In the genomic region with DNA sequence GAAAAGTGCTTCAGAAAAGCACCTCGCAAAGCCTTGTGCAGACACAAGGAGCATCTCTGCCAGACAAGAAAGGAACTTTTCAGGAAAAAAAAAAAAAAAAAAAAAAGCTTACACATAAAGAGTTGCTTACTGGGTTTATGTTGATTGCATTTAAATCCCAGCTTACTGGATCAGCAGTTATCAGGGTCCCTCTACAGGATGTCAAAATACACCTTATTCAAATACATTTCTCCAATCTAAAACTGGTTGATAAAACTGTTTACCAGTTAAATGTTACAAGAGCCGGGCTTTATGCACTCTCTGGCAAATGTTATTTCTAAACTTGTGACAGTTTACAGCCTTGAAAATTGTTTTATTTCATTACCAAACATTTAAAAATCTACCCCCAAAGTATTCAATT, we compare ENCODE assay signal across 9 mouse cellular contexts.
A peak's percentile ranks its signal among the peaks of the same experiment; 100 is the strongest.
DNase-seq lines count a peak whose midpoint lies in the region; ATAC-seq lines count a peak whose summit lies in the region.
"Had no signal": no experiment of that assay in that cellular context is flagged by ENCODE, and none has a peak within 500 bp of the region (broad histone marks: within the 10 kb centered on the region; RNA-seq: fewer than 3 reads in every experiment).

No protein-coding gene starts in this region.

- no peaks in the 10 kb centered on the region for H3K36me3 ChIP-seq in heart, embryonic 13.5 days
- H3K36me3 ChIP-seq in midbrain, embryonic 10.5 days, result no peaks in the 10 kb centered on the region
- no peaks in the 10 kb centered on the region for H3K36me3 ChIP-seq in midbrain, embryonic 16.5 days (ENCODE audit: control insufficient read depth, insufficient read depth, low read length)
- no peaks in the 10 kb centered on the region for H3K36me3 ChIP-seq in limb, embryonic 13.5 days
- H3K36me3 ChIP-seq in stomach, embryonic 16.5 days (ENCODE audit: control insufficient read depth, insufficient read depth, low read length), result no peaks in the 10 kb centered on the region

- peak overlapping the region; percentile 78 for H3K4me2 ChIP-seq in heart, embryonic 13.5 days
- no peak overlapping the region; the same call in 1 of the 2 replicates for H3K4me2 ChIP-seq in midbrain, embryonic 16.5 days (ENCODE audit: low read length)
- H3K4me2 ChIP-seq in limb, embryonic 13.5 days (replicated peaks), result peak overlapping the region; percentile 80
- peak overlapping the region; percentile 78 for H3K4me2 ChIP-seq in stomach, embryonic 16.5 days (ENCODE audit: low read depth, low read length)

- WGBS in heart, embryonic 13.5 days, result 44% methylated on average over 2 of the region's 2 CpGs
- WGBS in midbrain, embryonic 10.5 days, result 31% methylated on average over 2 of the region's 2 CpGs
- 30% methylated on average over 2 of the region's 2 CpGs for WGBS in midbrain, embryonic 16.5 days
- WGBS in limb, embryonic 13.5 days, result 30% methylated on average over 2 of the region's 2 CpGs
- 39% methylated on average over 2 of the region's 2 CpGs for whole genome bisulfite sequencing in stomach, embryonic 16.5 days

- H3K4me1 ChIP-seq in heart, embryonic 13.5 days, result peaks cover 21% of the 10 kb centered on the region
- H3K4me1 ChIP-seq in midbrain, embryonic 10.5 days, result peaks cover 28% of the 10 kb centered on the region
- peaks cover 8% of the 10 kb centered on the region for H3K4me1 ChIP-seq in midbrain, embryonic 16.5 days (ENCODE audit: control insufficient read depth, insufficient read depth, low read length)
- H3K4me1 ChIP-seq in limb, embryonic 13.5 days, result peaks cover 39% of the 10 kb centered on the region
- H3K4me1 ChIP-seq in stomach, embryonic 16.5 days (ENCODE audit: control insufficient read depth, insufficient read depth, low read length), result peaks cover 9% of the 10 kb centered on the region

- peak overlapping the region; percentile 69 for H3K4me3 ChIP-seq in heart, embryonic 13.5 days
- peak overlapping the region; percentile 72 for H3K4me3 ChIP-seq in midbrain, embryonic 10.5 days
- no peak overlapping the region; the same call in 1 of the 2 replicates for H3K4me3 ChIP-seq in midbrain, embryonic 16.5 days (ENCODE audit: low read depth, low read length)
- H3K4me3 ChIP-seq in limb, embryonic 13.5 days, result peak overlapping the region; percentile 73
- peak overlapping the region; percentile 66 for H3K4me3 ChIP-seq in stomach, embryonic 16.5 days (replicated peaks; ENCODE audit: low read length)

- H3K9me3 ChIP-seq in heart, embryonic 13.5 days, result no peaks in the 10 kb centered on the region
- H3K9me3 ChIP-seq in midbrain, embryonic 10.5 days (replicated peaks), result no peaks in the 10 kb centered on the region
- no peaks in the 10 kb centered on the region for H3K9me3 ChIP-seq in midbrain, embryonic 16.5 days (replicated peaks; ENCODE audit: control insufficient read depth, low read length, poor library complexity, severe bottlenecking)
- no peaks in the 10 kb centered on the region for H3K9me3 ChIP-seq in limb, embryonic 13.5 days
- H3K9me3 ChIP-seq in stomach, embryonic 16.5 days (replicated peaks; ENCODE audit: control insufficient read depth, low read length), result no peaks in the 10 kb centered on the region

- peak overlapping the region; percentile 87; the same call in 1 of the 2 replicates for H3K9ac ChIP-seq in heart, embryonic 13.5 days
- H3K9ac ChIP-seq in midbrain, embryonic 16.5 days (ENCODE audit: low read depth, low read length), result no peak overlapping the region
- peak overlapping the region; percentile 98; the same call in 1 of the 2 replicates for H3K9ac ChIP-seq in limb, embryonic 13.5 days
- H3K9ac ChIP-seq in stomach, embryonic 16.5 days (ENCODE audit: low read length), result no peak overlapping the region

- peaks cover 16% of the 10 kb centered on the region for H3K27me3 ChIP-seq in heart, embryonic 13.5 days (replicated peaks)
- peaks cover 93% of the 10 kb centered on the region for H3K27me3 ChIP-seq in midbrain, embryonic 10.5 days (ENCODE audit: low read depth, poor library complexity, severe bottlenecking)
- H3K27me3 ChIP-seq in midbrain, embryonic 16.5 days (ENCODE audit: control insufficient read depth, insufficient read depth, low read depth, low read length), result peaks cover 5% of the 10 kb centered on the region; the same call in 1 of the 2 replicates
- H3K27me3 ChIP-seq in limb, embryonic 13.5 days, result no peaks in the 10 kb centered on the region
- H3K27me3 ChIP-seq in stomach, embryonic 16.5 days (ENCODE audit: control insufficient read depth, insufficient read depth, low read length), result no peaks in the 10 kb centered on the region

- ATAC-seq in heart, embryonic 13.5 days (ENCODE audit: extremely low read depth, insufficient number of reproducible peaks, low FRiP score, low TSS enrichment), result no peak
- ATAC-seq in midbrain, embryonic 16.5 days, result no peak
- ATAC-seq in limb, embryonic 13.5 days (ENCODE audit: low FRiP score, low read depth), result no peak
- ATAC-seq in stomach, embryonic 16.5 days (ENCODE audit: insufficient read depth, low FRiP score), result no peak

- DNase-seq in heart, adult 18-20 months, result no peak
- no peak for DNase-seq in midbrain, embryonic 10.5 days (ENCODE audit: low spot score)
- DNase-seq in thymus, postnatal 0 days (ENCODE audit: low spot score), result no peak
- DNase-seq in right cerebral cortex, postnatal 10 days (ENCODE audit: low spot score in 2 of 2), result no peak
- DNase-seq: thymus, postnatal 14 days had no signal

- no peak overlapping the region for H3K27ac ChIP-seq in heart, embryonic 13.5 days (replicated peaks)
- no peak overlapping the region for H3K27ac ChIP-seq in midbrain, embryonic 10.5 days (replicated peaks)
- H3K27ac ChIP-seq in midbrain, embryonic 16.5 days (ENCODE audit: low read length), result no peak overlapping the region; the same call in 1 of the 2 replicates
- no peak overlapping the region for H3K27ac ChIP-seq in limb, embryonic 13.5 days
- H3K27ac ChIP-seq in stomach, embryonic 16.5 days (ENCODE audit: low read length), result no peak overlapping the region

Comparison
In these comparisons a context has a peak if more than half of its experiments do, and no peak if none do; other contexts are left out.
1. H3K9ac ChIP-seq: peak in heart, embryonic 13.5 days (single experiment) and limb, embryonic 13.5 days (single experiment); none in midbrain, embryonic 16.5 days (single experiment) and stomach, embryonic 16.5 days (single experiment).